Mouse (Mus musculus) gastrocnemius, adult 2 months (tissue): ENCODE data around the gene Dmd. TPM values are rescaled to one million over a fixed set of nuclear protein-coding genes. Genes with fewer than 3 reads are reported as not detected.

Source experiments
- DNase-seq: peaks from one replicate; pipeline ENCODE4 v3.0.0; 2022
- H3K27ac ChIP-seq: fragments of 200-600 bp; 2 replicates; pipeline ENCODE4 v1.8.1; 2022; ENCODE audit warnings: mild to moderate bottlenecking
- H3K4me3 ChIP-seq: fragments of 200-600 bp; 2 replicates; pipeline ENCODE4 v1.8.1; 2022; ENCODE audit warnings: mild to moderate bottlenecking, moderate library complexity
- CTCF ChIP-seq: fragments of 200-600 bp; IDR thresholded peaks from 2 replicates; pipeline ENCODE4 v1.8.1; 2022; ENCODE audit warnings: antibody characterized with exemption, mild to moderate bottlenecking, moderate library complexity
- intact Hi-C: fragments of 180-260 bp; cut with DNase I; formaldehyde crosslinking; loops from one replicate; pipeline ENCODE4 v1.15.1; 2025
- long read RNA-seq, 2 experiments: library from polyadenylated mRNA; stranded (forward); transcript quantifications; one replicate each; pipeline ENCODE4 v2.0.0; 2021
- total RNA-seq, 2 experiments: library from RNA; stranded (reverse); gene quantifications; 2 replicates each; pipeline ENCODE4 v1.2.3; 2021

Gene Dmd
- 100 to 1,000 TPM; 103 to 111 TPM for total RNA-seq
- long read RNA-seq, experiment 1, full-length matches to known transcripts = 1 of 12 reads
- long read RNA-seq, experiment 1, partial matches to known transcripts = 8 of 12 reads
- long read RNA-seq, experiment 1, other reads (novel, unspliced or antisense) = 3 of 12 reads
- long read RNA-seq, experiment 2, full-length matches to known transcripts = 2 of 14 reads
- long read RNA-seq, experiment 2, partial matches to known transcripts = 7 of 14 reads
- long read RNA-seq, experiment 2, other reads (novel, unspliced or antisense) = 5 of 14 reads

DNA sequence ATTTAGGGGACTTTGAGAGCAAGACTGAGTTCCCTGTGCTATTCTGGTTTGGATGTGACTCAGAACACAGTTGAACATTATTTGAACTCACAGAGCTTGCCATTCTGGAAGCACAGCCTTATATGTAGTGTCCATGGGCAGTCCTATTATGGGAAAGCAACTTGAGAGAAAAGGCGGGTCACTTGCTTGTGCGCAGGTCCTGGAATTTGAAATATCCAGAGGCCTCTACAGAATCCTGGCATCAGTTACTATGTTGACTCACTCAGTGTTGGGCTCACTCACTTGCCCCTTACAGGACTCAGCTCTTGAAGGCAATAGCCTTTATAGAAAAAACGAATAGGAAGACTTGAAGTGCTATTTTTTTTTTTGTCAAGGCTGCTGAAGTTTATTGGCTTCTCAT lies at the start of gene Dmd:
TSS of gene Dmd (plus strand) at position 241 of the 400 bp plus-strand sequence.
- Histone ChIP-seq H3K4me3 (peak within 1 kb of the TSS; percentile 69), H3K27ac (peak within 1 kb of the TSS; percentile 85)
- TF ChIP-seq CTCF = no peak; the same call in 1 of the 2 replicates
- intact Hi-C loops = loop anchor here (10.0 kb wide), 1 partner anchor 124 kb away; no protein-coding TSS in a partner anchor
- peak; percentile 24 for DNase-seq

DNA sequence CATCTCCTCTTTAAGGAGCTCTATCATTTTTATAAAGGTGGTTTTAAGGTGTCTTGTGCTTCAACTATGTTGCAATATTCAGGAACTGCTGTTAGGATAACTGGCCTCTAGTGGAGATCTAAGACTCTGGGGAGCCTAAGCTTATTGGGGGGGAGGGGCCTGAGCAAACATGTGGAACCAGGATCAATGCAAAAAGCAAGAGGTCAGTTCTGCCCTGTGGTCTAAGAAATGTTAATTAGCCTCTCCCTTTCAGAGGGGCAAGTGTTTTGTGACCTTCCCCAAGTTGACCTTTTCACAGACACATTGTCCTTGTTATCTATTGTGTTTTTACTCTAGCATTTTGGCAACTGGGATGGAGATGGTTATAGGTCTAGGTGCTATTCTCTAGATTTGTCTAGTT lies 47.2 kb upstream of the Dmd start:
- no peak overlapping the region for H3K27ac ChIP-seq
- no peak for DNase-seq
- intact Hi-C loops = no loop called here
- no peak overlapping the region for H3K4me3 ChIP-seq
- TF ChIP-seq CTCF = no peak

DNA sequence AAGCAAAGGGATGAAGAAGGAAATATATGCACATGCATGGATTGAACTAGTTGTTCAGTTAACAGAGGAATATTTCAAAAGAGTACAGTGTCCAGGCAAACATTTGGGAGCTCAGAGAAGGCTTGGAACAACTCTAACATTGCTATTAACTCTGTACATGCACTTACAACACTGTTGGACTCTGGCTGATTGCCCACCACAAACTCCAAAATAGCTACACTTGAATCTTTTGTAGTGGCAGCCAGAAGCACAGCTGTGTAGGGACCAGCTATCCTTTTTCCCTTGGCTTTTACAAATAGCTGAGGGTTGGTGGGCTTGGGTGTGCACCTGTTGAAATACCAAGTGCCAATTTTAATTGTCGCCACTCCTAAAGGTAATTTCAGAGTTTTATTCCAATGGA lies 39.0 kb downstream of the Dmd start:
- intact Hi-C loops = no loop called here
- TF ChIP-seq CTCF = no peak
- DNase-seq = no peak
- no peak overlapping the region for H3K4me3 ChIP-seq
- H3K27ac ChIP-seq = no peak overlapping the region

DNA sequence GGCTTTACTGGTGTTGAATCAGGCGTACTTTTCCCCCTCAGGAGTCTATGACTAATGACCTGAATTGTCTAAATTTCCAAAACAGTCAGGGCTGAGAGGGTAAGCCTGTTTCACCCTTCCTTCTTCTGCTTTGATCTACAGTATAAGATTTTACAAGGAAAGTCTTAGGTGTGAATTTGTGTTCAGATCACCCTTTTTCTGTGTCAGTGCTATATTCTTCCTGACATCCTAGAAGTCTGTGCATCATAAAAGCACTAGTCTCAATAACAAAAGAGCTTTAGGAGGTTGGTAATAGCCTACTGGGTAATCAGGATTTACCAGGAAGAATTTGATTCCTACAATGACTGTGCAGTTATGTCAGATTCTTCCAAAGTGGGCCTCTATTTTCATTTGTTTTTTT lies 101.5 kb downstream of the Dmd start:
- no peak for DNase-seq
- Histone ChIP-seq H3K27ac (no peak overlapping the region), H3K4me3 (no peak overlapping the region)
- intact Hi-C loops = no loop called here
- no peak for TF ChIP-seq CTCF

DNA sequence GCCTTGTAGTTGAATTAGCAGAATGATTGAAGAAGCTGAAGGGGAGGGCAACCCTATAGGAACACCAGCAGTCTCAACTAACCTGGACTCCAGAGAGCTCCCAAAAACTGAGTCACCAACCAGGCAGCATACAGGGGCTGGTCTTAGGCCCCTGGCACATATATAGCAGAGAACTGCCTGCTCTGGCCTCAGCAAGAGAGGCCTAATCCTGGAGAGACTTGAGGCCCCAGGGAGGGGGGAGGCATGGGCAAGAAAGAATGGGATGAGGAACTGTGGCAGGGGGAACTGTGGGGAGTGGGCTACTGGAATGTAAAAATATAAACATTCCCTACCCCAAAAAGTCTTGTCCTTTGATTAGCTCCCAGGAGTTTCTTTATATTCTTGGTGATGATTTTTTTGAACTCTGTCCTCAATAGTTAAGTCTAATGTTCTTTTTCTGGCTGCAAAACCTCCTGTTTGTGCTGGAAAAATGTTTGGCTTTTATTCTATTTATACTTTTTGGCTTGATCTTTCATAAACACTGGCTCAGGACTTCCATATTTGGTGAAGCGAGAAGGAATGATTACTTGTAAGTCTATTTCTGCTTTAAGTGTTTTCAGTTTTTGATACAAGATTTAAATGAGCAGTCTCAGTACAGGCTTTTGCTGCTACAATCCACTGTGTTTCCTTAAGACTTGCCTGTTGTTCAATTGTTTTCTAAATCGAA lies 167.7 kb downstream of the Dmd start:
- TF ChIP-seq CTCF = no peak
- no peak overlapping the region for H3K4me3 ChIP-seq
- intact Hi-C loops = no loop called here
- DNase-seq = no peak
- H3K27ac ChIP-seq = peak overlapping the region; percentile 35; the same call in 1 of the 2 replicates

DNA sequence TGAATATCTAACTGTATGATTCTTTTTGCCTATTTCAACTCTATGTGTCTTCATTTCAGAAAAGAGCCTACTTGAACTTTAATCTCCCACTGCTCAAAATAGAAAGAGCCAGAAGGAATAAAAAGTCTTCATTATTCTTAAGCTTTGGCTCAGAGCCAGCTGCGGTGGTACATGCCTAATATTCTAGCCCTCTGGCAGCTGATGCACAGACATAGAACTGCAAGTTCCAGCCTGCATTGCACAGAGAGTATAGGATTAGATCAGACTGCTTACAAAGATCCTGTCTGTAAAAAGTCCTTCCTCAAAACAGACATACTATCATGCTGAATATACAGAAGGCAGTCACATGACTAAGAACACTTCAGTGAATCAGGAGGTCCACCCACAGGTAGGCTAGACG lies 168.5 kb downstream of the Dmd start:
- Histone ChIP-seq H3K27ac (no peak overlapping the region; the same call in 1 of the 2 replicates), H3K4me3 (no peak overlapping the region)
- no peak for TF ChIP-seq CTCF
- DNase-seq = no peak
- intact Hi-C loops = no loop called here

DNA sequence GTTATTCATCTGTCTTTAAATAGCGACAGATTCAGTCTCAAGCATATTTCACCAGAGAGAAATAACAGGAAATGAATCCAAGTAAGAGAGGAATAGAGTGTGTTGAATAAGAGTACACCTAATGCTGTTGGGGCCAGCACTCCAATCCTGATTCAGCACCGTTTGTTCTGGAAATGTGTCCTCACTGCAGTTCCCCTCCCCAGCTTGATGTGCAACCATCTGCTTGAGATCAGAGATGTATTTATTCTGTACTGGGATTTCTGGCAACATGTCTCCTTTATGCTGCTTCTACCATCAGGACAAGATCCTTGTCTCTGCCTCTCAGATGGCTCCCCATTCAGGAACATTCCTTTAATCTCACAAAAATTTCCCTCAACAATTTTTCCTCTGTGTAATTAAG lies 271.9 kb downstream of the Dmd start:
- TF ChIP-seq CTCF = no peak
- DNase-seq = no peak
- Histone ChIP-seq H3K27ac (no peak overlapping the region), H3K4me3 (no peak overlapping the region)
- intact Hi-C loops = no loop called here

DNA sequence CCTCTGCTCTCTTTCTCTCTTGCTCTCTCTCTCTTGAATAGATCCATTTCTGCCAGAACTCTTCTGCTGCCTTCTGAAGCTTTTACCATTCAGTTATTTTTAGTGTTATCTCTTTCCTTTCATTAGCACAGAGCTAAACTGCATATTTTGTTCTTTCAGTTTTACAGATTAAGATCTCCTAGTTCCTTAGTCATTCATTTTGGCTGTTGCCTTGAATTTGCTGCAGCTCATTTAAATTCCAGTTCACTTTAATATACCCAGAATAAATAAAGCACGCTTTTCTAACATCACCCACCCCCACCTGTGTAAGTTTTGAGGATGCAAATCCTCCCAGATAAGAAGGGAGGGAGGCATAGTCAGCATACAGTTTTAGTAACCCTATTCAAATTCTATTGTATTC lies 272.4 kb downstream of the Dmd start:
- intact Hi-C loops = no loop called here
- no peak for DNase-seq
- Histone ChIP-seq H3K27ac (no peak overlapping the region), H3K4me3 (no peak overlapping the region)
- TF ChIP-seq CTCF = no peak

DNA sequence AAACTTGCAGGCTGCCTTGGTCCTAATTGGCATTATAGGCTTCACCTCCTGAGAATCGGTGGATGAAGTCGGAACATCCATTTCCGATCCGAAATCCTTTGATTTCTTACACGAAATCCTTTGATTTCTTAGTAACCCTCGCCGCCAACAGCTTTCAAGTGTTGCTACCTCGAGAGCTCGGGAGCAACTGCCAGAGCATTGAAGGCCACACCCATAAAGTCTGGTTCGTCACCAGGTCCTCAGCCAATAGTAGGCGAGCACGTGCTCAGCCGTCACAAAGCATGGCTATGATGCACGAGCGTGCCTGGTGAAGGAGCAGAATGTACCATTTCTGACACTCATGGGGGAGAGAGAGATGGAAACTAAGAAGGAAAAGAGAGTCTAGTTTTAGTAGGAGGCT lies 538.9 kb downstream of the Dmd start, which contains the start of gene Tsga8:
TSS of gene Tsga8 (minus strand) at position 327 of the 400 bp plus-strand sequence.
- Histone ChIP-seq H3K4me3 (no peak within 1 kb of the TSS), H3K27ac (no peak within 1 kb of the TSS)
- intact Hi-C loops = no loop called here
- TF ChIP-seq CTCF = no peak
- no peak for DNase-seq

DNA sequence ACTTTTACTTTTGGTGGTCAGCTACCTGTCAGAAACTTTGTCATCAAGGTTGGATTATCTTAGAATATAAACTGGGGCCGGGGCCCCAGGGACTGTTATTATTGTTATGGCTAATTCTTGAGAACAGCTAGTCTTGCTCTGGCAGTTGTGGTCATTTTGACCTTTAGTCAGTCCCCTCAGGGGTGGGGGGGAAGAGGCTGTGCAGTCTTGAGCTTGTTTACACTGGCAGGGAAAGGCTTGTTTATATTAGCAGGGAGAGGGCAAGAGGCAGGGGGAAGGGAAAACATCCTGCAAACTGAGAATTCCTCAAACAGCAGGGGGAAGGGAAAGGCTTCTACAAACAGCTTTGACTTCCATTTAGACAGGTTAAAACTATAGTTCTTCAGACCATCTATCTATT lies 726.3 kb downstream of the Dmd start:
- TF ChIP-seq CTCF = no peak
- intact Hi-C loops = no loop called here
- DNase-seq = no peak
- no peak overlapping the region for H3K4me3 ChIP-seq
- H3K27ac ChIP-seq = no peak overlapping the region

DNA sequence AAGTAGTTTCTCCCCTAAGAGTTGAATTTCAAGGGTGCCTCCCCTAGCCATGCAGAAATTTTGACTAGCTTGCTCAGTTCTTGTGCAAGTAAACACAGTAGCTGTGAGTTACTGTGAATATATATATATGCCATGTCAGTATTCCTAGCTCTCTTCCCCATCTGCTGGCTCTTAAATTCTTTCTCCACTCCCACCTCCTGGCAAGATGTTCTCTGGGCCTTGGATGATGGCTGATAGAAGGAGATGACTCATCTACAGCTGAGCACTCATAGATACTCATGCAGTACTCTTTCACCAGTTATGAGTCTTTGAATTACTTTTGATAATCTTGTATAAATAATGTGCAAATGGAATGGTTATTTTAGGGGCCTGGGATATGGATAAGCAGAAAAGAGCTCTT lies 737.9 kb downstream of the Dmd start:
- H3K4me3 ChIP-seq = no peak overlapping the region
- H3K27ac ChIP-seq = no peak overlapping the region
- no peak for DNase-seq
- intact Hi-C loops = no loop called here
- TF ChIP-seq CTCF = no peak

DNA sequence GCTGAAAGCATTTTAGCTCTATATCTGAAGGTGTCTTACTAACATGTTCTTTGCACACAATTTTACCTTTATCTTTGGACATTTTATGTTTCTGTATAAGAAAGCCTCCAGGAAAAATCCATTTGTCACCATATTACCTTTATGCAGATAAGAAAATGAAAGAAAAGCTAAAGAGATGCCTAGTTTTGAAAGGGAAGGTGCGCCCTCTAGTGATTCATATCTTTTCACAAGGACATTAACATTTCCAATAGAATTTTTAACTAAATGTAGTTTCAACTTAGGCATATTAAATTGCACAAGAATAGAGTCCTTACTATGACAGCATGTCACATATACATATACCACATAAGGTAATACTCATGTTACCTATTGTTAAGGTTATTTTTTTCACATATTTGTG lies 791.9 kb downstream of the Dmd start:
- intact Hi-C loops = no loop called here
- Histone ChIP-seq H3K27ac (no peak overlapping the region), H3K4me3 (no peak overlapping the region)
- DNase-seq = no peak
- peak; percentile 52 for TF ChIP-seq CTCF

DNA sequence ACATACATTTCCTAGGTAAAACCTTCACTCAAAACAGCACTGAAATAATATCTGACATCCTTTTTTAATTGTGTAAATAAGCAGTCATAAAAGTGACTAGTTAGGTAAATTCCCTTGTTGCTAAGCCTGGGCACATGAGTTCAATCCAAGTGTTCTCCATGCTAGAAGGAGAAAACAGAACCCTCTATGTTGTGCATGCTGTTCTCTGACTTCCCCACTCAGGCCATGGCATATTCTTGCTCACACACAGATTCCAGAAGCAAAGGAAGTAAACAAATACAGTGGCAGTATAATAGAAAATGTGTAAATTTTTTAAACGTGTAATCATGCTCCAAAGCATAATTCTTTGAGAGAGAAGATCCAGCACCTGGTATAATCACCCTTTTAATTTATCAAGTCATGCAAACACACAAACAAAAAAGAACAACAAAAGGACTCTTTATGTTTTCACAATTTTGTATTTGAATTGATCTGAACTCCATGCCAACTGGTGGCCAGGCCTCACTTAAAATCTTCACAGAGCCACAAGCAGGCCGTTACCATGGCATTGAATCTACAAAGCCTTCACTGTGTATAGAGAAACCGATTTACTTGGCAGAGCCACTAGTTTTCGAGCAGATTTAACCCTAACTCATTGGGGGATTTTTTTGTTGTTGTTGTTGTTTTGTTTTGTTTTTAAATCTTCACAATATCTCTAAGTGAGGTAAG lies 797.8 kb downstream of the Dmd start:
- Histone ChIP-seq H3K27ac (no peak overlapping the region), H3K4me3 (no peak overlapping the region)
- intact Hi-C loops = no loop called here
- no peak for DNase-seq
- no peak for TF ChIP-seq CTCF
